Mouse (Mus musculus): Measurements from ENCODE around the gene Vsx1. TPM values are rescaled to one million over a fixed set of nuclear protein-coding genes. Genes with fewer than 3 reads are reported as not detected.

The Vsx1 gene
- polyA plus RNA-seq, 1 experiment from 2014 or later, result not detected

DNA sequence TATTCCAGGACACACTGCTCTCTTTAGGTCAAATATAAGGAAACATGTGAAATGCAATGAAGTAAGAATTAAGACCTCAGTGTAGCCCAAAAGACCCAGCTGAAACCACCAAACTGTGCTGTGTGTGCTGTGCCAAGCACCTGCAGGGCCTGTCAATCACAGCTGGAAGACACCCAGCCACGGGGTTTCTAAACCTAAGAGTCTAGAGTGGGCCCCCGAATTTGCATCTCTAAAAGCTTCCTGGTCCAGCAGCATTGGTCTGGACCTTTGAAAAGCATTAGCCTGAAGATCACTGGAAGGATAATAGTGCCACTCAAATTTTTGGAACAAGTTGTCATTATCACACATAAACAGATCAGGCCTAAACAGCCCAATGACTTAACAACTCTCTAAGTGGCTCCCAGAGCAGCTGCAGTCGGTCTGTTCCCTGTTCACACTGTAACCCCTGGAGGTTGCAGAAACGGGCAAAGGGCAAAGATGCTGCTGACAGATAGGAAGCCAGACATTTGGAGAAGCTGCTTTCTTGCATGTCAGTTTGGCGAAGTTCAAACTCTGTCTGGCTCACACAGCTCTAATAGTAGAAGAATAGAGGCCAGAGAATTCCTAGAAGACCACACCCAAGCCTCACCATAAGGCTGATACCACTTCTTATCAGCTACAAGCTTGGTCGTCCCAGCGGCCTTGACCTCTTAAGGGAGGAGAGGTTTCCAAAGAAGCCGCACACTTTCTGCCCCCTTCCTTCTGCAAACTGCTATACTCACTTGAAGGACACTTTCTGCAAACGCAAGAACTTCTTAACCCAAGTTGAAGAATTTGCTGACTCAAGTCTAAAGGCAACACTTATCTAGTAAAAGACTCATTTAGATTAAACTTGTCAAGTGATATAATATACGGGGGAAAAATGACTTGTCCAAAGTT lies 23.4 kb downstream of the Vsx1 start:
- H3K27me3 ChIP-seq (ENCODE audit: control insufficient read depth, insufficient read depth, low read length), result no peaks in the 10 kb centered on the region
- no peak overlapping the region for H3K27ac ChIP-seq (ENCODE audit: low read length)
- WGBS, result 46% methylated on average over 10 of the region's 10 CpGs
- no peak overlapping the region for H3K9ac ChIP-seq (replicated peaks; ENCODE audit: low read depth, low read length)
- ATAC-seq (ENCODE audit: insufficient number of reproducible peaks, insufficient read depth, low FRiP score, low read depth), result no peak
- H3K4me2 ChIP-seq (replicated peaks; ENCODE audit: low read depth, low read length), result no peak overlapping the region
- no peaks in the 10 kb centered on the region for H3K9me3 ChIP-seq (ENCODE audit: control insufficient read depth, low read depth, low read length)
- H3K4me1 ChIP-seq (ENCODE audit: control insufficient read depth, insufficient read depth, low read length), result 0 out of 2 replicates have a peak, but pooled peaks cover 20% of the 10 kb centered on the region
- H3K36me3 ChIP-seq (ENCODE audit: control insufficient read depth, insufficient read depth, low read length), result no peaks in the 10 kb centered on the region
- H3K4me3 ChIP-seq (ENCODE audit: low read depth, low read length), result no peak overlapping the region

DNA sequence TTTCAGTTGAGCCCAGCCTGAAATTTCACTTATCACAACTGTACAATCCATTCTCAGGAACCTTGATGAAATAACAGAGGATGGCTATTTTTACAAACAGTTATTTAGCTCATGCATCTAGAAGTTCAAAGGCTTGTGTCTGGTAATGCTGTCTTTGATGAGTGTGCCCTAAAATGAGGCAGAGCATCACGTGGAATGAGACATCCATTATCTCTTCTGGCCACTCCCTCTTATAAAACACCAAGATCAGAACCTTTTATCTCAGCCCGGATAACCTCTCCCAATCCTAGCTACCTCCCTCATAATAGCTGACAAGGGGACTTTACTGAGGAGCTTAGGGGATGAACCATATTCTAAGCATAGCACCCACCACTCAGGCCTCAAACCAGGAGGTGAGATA lies 24.2 kb downstream of the Vsx1 start:
- Histone ChIP-seq H3K36me3 (ENCODE audit: control insufficient read depth, insufficient read depth, low read length) (no peaks in the 10 kb centered on the region), H3K4me1 (ENCODE audit: control insufficient read depth, insufficient read depth, low read length) (0 out of 2 replicates have a peak, but pooled peaks cover 20% of the 10 kb centered on the region), H3K9me3 (ENCODE audit: control insufficient read depth, low read depth, low read length) (no peaks in the 10 kb centered on the region), H3K9ac (replicated peaks; ENCODE audit: low read depth, low read length) (no peak overlapping the region), H3K27me3 (ENCODE audit: control insufficient read depth, insufficient read depth, low read length) (no peaks in the 10 kb centered on the region), H3K4me2 (replicated peaks; ENCODE audit: low read depth, low read length) (no peak overlapping the region), H3K27ac (ENCODE audit: low read length) (no peak overlapping the region), H3K4me3 (ENCODE audit: low read depth, low read length) (no peak overlapping the region)
- no peak for ATAC-seq (ENCODE audit: insufficient number of reproducible peaks, insufficient read depth, low FRiP score, low read depth)
- WGBS, result 57% methylated on average over 2 of the region's 2 CpGs

DNA sequence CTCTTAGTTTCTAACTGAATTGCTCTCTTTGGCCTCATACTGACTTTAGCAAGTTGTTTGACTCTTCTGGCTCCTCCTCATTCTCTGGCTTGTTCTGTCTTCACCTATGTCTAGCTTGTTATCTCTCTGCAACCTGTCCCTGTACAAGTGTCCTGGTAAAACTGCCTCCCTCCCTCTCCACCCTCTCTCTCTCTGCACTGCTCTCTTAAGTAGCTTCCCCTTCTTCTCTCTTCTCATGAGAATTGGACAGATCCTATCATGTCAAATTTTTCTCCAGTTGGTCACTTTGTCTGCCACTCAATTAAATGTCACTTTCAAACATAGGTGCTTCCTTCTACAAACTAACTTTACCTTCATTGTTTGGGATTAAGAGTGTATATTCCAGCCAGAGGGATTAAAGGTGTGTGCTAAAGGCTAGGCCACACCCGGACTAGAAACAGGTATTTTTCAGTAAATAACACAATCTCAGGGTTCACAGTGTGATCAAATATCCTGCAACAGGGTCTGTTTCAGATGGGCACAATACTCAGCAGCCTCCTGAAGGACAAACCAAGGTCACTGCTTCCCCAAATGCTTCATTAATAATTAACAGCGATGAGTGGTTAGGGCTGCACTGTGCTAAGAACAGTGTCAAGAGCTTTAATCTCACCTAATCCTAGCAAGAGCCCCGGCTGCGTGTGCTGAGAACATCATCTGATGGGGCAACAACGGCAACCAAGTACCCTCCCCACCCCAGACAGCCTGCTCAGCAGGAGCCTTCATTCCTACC lies 24.8 kb downstream of the Vsx1 start:
- Histone ChIP-seq H3K27ac (ENCODE audit: low read length) (no peak overlapping the region), H3K27me3 (ENCODE audit: control insufficient read depth, insufficient read depth, low read length) (no peaks in the 10 kb centered on the region), H3K4me1 (ENCODE audit: control insufficient read depth, insufficient read depth, low read length) (0 out of 2 replicates have a peak, but pooled peaks cover 20% of the 10 kb centered on the region), H3K9ac (replicated peaks; ENCODE audit: low read depth, low read length) (no peak overlapping the region), H3K4me3 (ENCODE audit: low read depth, low read length) (no peak overlapping the region), H3K36me3 (ENCODE audit: control insufficient read depth, insufficient read depth, low read length) (no peaks in the 10 kb centered on the region), H3K9me3 (ENCODE audit: control insufficient read depth, low read depth, low read length) (no peaks in the 10 kb centered on the region), H3K4me2 (replicated peaks; ENCODE audit: low read depth, low read length) (no peak overlapping the region)
- 71% methylated on average over 5 of the region's 5 CpGs for WGBS
- ATAC-seq (ENCODE audit: insufficient number of reproducible peaks, insufficient read depth, low FRiP score, low read depth), result no peak

DNA sequence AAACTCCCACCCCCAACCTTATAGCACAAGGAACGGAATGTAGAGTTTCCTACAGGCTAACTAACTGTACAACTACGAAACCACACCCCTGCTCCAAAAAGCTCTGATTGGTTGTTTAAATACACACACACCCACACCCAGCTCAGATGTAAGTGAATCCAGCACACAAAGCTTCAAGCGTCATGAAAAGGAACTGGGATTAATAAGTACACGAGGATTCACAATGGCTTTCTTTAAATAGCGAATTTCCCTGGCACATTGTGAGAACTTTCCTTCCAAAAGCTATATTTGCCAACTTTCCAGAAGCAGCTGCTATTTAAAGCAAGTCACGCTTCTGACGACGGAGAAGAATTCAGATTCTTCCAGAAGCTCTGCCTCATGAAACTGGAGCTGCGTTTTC lies 25.9 kb downstream of the Vsx1 start:
- no peak overlapping the region for H3K4me2 ChIP-seq (replicated peaks; ENCODE audit: low read depth, low read length)
- H3K9me3 ChIP-seq (ENCODE audit: control insufficient read depth, low read depth, low read length), result no peaks in the 10 kb centered on the region
- H3K36me3 ChIP-seq (ENCODE audit: control insufficient read depth, insufficient read depth, low read length), result no peaks in the 10 kb centered on the region; the same call in 1 of the 2 replicates
- no peak overlapping the region for H3K4me3 ChIP-seq (ENCODE audit: low read depth, low read length)
- no peaks in the 10 kb centered on the region for H3K27me3 ChIP-seq (ENCODE audit: control insufficient read depth, insufficient read depth, low read length)
- 50% methylated on average over 9 of the region's 9 CpGs for WGBS
- H3K27ac ChIP-seq (ENCODE audit: low read length), result no peak overlapping the region
- H3K4me1 ChIP-seq (ENCODE audit: control insufficient read depth, insufficient read depth, low read length), result 0 out of 2 replicates have a peak, but pooled peaks cover 15% of the 10 kb centered on the region
- no peak overlapping the region for H3K9ac ChIP-seq (replicated peaks; ENCODE audit: low read depth, low read length)
- no peak for ATAC-seq (ENCODE audit: insufficient number of reproducible peaks, insufficient read depth, low FRiP score, low read depth)

DNA sequence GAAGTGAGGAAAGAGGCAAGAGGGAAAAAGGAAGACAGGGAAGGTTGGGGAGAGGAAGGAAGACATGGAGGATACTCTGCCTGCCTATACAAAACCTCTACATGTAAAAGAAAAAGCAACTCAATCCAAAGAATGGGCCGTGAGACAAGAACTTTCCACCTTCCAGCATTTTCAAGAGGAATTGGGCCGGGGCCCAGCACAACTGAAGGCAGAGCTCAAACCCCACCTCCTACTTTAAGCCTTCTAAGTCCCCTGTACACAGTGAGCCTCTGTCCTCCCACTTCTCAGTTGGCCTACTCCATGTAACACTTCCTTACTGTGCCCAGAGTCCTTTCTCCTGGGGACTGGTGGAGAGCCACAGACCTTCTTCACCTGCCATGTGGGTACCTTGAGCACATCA lies 27.2 kb downstream of the Vsx1 start:
- no peak overlapping the region for H3K27ac ChIP-seq (ENCODE audit: low read length)
- 62% methylated on average over 2 of the region's 2 CpGs for WGBS
- H3K9me3 ChIP-seq (ENCODE audit: control insufficient read depth, low read depth, low read length), result no peaks in the 10 kb centered on the region
- H3K36me3 ChIP-seq (ENCODE audit: control insufficient read depth, insufficient read depth, low read length), result no peaks in the 10 kb centered on the region; the same call in 1 of the 2 replicates
- no peak overlapping the region for H3K4me3 ChIP-seq (ENCODE audit: low read depth, low read length)
- no peaks in the 10 kb centered on the region for H3K27me3 ChIP-seq (ENCODE audit: control insufficient read depth, insufficient read depth, low read length)
- no peak overlapping the region for H3K4me2 ChIP-seq (replicated peaks; ENCODE audit: low read depth, low read length)
- no peak for ATAC-seq (ENCODE audit: insufficient number of reproducible peaks, insufficient read depth, low FRiP score, low read depth)
- no peak overlapping the region for H3K9ac ChIP-seq (replicated peaks; ENCODE audit: low read depth, low read length)
- 0 out of 2 replicates have a peak, but pooled peaks cover 11% of the 10 kb centered on the region for H3K4me1 ChIP-seq (ENCODE audit: control insufficient read depth, insufficient read depth, low read length)

DNA sequence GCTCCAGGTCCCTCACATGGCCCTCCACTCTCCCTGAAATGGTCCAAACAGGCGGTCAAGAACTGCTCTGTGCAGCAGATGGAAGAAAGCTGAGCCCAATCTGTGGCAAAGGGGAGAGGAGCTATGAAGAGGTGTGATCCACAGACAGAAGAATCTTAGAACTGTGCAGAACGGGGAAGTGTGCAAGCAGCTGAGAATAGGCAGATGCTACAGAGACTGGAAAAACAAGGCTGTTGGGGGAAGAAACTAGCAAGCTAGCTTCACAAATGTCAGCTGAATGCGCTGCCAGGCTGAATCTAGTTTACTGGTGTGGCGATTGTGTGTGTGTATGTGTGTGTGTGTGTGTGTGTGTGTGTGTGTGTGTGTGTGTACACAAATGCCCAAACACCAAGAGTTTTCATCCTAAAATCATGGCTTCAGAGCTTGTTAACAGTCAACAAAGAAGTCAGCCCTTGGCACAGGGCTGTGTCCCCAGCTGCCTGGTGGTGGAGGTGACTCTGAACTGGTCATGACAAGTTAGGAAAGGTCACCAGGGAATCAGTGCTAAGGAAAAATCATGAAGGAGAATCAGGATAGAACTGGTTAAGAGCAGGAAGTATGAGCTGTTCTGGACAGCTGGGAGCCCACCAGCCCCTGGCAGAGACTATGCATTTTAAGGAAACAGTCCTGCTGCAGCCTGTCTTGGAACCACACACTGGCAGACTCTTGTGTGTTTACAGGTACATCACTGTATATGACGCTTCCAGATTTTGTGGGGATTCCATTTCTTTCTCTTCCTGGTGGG lies 28.3 kb downstream of the Vsx1 start:
- Histone ChIP-seq H3K9me3 (ENCODE audit: control insufficient read depth, low read depth, low read length) (no peaks in the 10 kb centered on the region), H3K36me3 (ENCODE audit: control insufficient read depth, insufficient read depth, low read length) (no peaks in the 10 kb centered on the region; the same call in 1 of the 2 replicates), H3K4me1 (ENCODE audit: control insufficient read depth, insufficient read depth, low read length) (0 out of 2 replicates have a peak, but pooled peaks cover 8% of the 10 kb centered on the region), H3K9ac (replicated peaks; ENCODE audit: low read depth, low read length) (no peak overlapping the region), H3K4me2 (replicated peaks; ENCODE audit: low read depth, low read length) (no peak overlapping the region), H3K4me3 (ENCODE audit: low read depth, low read length) (no peak overlapping the region), H3K27me3 (ENCODE audit: control insufficient read depth, insufficient read depth, low read length) (no peaks in the 10 kb centered on the region), H3K27ac (ENCODE audit: low read length) (no peak overlapping the region)
- 84% methylated on average over 5 of the region's 5 CpGs for WGBS
- no peak for ATAC-seq (ENCODE audit: insufficient number of reproducible peaks, insufficient read depth, low FRiP score, low read depth)

DNA sequence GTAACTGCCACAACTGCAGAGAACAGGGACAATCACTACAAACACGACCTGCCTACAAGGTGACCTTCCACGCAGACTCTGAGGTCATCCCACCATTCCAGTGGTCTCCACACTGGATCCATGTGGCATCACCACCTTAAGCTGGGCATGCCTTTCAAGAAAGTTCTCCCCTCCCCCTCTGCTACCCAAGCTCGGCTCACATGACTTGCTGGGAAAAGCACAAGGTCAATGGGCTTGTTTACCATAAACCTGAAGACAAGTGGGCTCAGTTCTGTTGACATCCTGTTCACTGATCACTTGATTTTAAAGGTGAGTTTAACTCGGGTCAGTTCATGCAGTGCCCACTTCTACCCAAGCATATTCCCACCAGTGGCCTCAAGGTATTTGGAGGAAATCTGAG lies 29.1 kb downstream of the Vsx1 start:
- no peak for ATAC-seq (ENCODE audit: insufficient number of reproducible peaks, insufficient read depth, low FRiP score, low read depth)
- H3K9ac ChIP-seq (replicated peaks; ENCODE audit: low read depth, low read length), result no peak overlapping the region

More for the DNA sequence above, 29.1 kb downstream of the Vsx1 start:
- Histone ChIP-seq H3K4me2 (replicated peaks; ENCODE audit: low read depth, low read length) (no peak overlapping the region), H3K27ac (ENCODE audit: low read length) (no peak overlapping the region), H3K27me3 (ENCODE audit: control insufficient read depth, insufficient read depth, low read length) (no peaks in the 10 kb centered on the region), H3K4me1 (ENCODE audit: control insufficient read depth, insufficient read depth, low read length) (0 out of 2 replicates have a peak, but pooled peaks cover 2% of the 10 kb centered on the region), H3K9me3 (ENCODE audit: control insufficient read depth, low read depth, low read length) (no peaks in the 10 kb centered on the region), H3K36me3 (ENCODE audit: control insufficient read depth, insufficient read depth, low read length) (no peaks in the 10 kb centered on the region; the same call in 1 of the 2 replicates), H3K4me3 (ENCODE audit: low read depth, low read length) (no peak overlapping the region)
- 59% methylated on average over 4 of the region's 4 CpGs for WGBS
